Mouse (Mus musculus) heart, embryonic 12.5 days (tissue): Measurements from ENCODE around the gene Ptprk. TPM values are rescaled to one million over a fixed set of nuclear protein-coding genes. Genes with fewer than 3 reads are reported as not detected.

Experiments
- ATAC-seq: fragments of 200-750 bp; cut with Nextera tagmentation; 2 replicates; pipeline ENCODE4 v1.8.0; 2017; ENCODE audit warnings: moderate TSS enrichment, moderate library complexity; ENCODE audit not compliant: insufficient number of reproducible peaks, low FRiP score
- H3K27ac ChIP-seq: fragments of 300-500 bp; sonication (generic); 2 replicates; pipeline ENCODE4 v1.5.1; 2016; ENCODE audit warnings: mild to moderate bottlenecking, moderate library complexity; ENCODE audit not compliant: poor library complexity, severe bottlenecking
- H3K27me3 ChIP-seq: fragments of 300-500 bp; sonication (generic); replicated peaks from 2 replicates; pipeline ENCODE4 v1.6.1; 2016; ENCODE audit warnings: mild to moderate bottlenecking, moderate library complexity
- H3K36me3 ChIP-seq: fragments of 300-500 bp; sonication (generic); 2 replicates; pipeline ENCODE4 v1.6.1; 2016; ENCODE audit warnings: mild to moderate bottlenecking, moderate library complexity
- H3K4me1 ChIP-seq: fragments of 300-500 bp; sonication (generic); replicated peaks from 2 replicates; pipeline ENCODE4 v1.6.1; 2016; ENCODE audit warnings: mild to moderate bottlenecking
- H3K4me2 ChIP-seq: fragments of 300-500 bp; sonication (generic); 2 replicates; pipeline ENCODE4 v1.6.1; 2016; ENCODE audit warnings: mild to moderate bottlenecking, moderate library complexity
- H3K4me3 ChIP-seq: fragments of 300-500 bp; sonication (generic); 2 replicates; pipeline ENCODE4 v1.5.1; 2016; ENCODE audit warnings: mild to moderate bottlenecking
- H3K9ac ChIP-seq: fragments of 300-500 bp; sonication (generic); 2 replicates; pipeline ENCODE4 v1.6.1; 2016; ENCODE audit warnings: mild to moderate bottlenecking, moderate library complexity
- H3K9me3 ChIP-seq: fragments of 300-500 bp; sonication (generic); replicated peaks from 2 replicates; pipeline ENCODE4 v1.6.1; 2016; ENCODE audit warnings: mild to moderate bottlenecking, moderate library complexity
- WGBS: fragments of 180-500 bp; shearing (Covaris S2); methylation state at CpG from one replicate; pipeline ENCODE4 v1.1.7; 2016; 5-methylcytosine and 5-hydroxymethylcytosine counted together
- microRNA-seq: library from miRNA; unstranded; fragments of <30 nt; microRNA quantifications from one replicate; pipeline ENCODE4, GENCODE M21; 2017
- polyA plus RNA-seq: library from polyadenylated mRNA; unstranded; fragments of >200 nt; fragmentation: Nextera tagmentation; extraction: Ambion mirVana; gene quantifications from 2 replicates; pipeline ENCODE4 v1.2.1, GENCODE M21; 2016

Gene Ptprk
- polyA plus RNA-seq, 1 experiment from 2014 or later = 43.7 TPM

DNA sequence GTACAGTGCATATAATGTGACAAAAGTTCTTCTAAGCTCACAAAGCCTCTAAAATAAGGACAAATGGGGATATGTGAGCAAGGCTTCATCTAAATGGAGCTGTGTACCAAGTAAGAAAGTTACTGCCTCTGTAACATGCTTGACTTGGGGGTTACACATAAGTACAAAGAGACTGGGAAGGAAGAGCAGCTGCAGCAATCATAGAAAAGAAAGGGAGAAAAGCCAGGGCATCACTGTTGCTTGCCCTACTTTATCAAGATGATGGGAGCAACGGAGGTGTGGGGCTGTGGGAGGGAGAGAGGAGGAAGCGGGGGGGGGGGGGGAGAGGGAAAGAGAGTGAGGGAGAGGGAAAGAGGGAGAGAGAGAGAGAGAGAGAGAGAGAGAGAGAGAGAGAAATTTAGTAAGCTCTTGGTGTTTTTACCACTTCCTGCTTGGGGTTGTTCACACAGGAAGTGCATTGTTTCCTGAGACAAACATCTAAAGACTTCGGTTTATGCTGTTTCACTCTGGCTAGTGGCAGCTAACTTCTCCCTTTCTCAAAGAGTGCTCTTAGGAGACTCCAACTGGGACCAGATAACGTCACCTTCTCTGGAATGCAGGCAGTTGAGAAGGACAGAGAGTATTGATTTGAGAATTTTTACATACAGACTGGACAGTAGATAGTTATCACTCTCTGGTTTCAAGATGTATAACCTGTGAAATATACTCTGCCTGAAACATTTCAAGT lies 519.1 kb downstream of the Ptprk start:
- H3K4me2 ChIP-seq = no peak overlapping the region
- H3K27ac ChIP-seq = no peak overlapping the region
- H3K9me3 ChIP-seq = no peaks in the 10 kb centered on the region
- H3K4me3 ChIP-seq = no peak overlapping the region
- peaks cover 29% of the 10 kb centered on the region for H3K36me3 ChIP-seq
- WGBS = 38% methylated on average over 3 of the region's 4 CpGs
- H3K9ac ChIP-seq = no peak overlapping the region
- ATAC-seq = no peak
- no peaks in the 10 kb centered on the region for H3K27me3 ChIP-seq
- peaks cover 5% of the 10 kb centered on the region; the same call in 1 of the 2 replicates for H3K4me1 ChIP-seq

GRCm38 (mm10) chr10:28596897-28597296 lies 522.3 kb downstream of the Ptprk start:
- Histone ChIP-seq H3K27ac (no peak overlapping the region), H3K9me3 (no peaks in the 10 kb centered on the region), H3K36me3 (peaks cover 21% of the 10 kb centered on the region), H3K4me2 (no peak overlapping the region), H3K27me3 (no peaks in the 10 kb centered on the region), H3K9ac (no peak overlapping the region), H3K4me3 (no peak overlapping the region), H3K4me1 (peaks cover 5% of the 10 kb centered on the region; the same call in 1 of the 2 replicates)
- ATAC-seq = no peak
- WGBS = 84% methylated on average over 3 of the region's 3 CpGs

DNA sequence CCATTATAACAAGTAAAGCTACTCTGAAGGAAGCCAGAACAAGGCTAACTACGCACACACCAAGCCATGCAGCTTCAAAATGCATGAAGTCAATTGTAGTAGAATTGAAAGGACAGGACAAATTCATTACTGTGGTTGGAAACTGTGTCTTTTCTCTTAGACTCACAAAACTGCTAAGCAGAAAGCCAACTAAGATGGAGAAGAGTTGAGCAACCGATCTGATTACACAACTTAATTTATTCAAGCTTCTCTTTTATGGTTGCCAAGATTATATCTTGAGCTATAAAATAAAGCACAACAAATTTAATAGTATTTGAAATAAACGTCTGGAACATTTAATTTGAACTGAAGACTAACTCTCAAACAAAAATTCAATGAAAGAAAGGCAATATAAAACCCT lies 534.5 kb downstream of the Ptprk start:
- Histone ChIP-seq H3K4me1 (no peaks in the 10 kb centered on the region), H3K9ac (no peak overlapping the region), H3K36me3 (no peaks in the 10 kb centered on the region), H3K4me2 (no peak overlapping the region), H3K4me3 (no peak overlapping the region), H3K27ac (no peak overlapping the region), H3K27me3 (no peaks in the 10 kb centered on the region), H3K9me3 (no peaks in the 10 kb centered on the region)
- no peak for ATAC-seq
- WGBS = 70% methylated on average over 3 of the region's 3 CpGs

GRCm38 (mm10) chr10:28614396-28614795 lies 539.8 kb downstream of the Ptprk start:
- Histone ChIP-seq H3K4me2 (no peak overlapping the region), H3K9me3 (no peaks in the 10 kb centered on the region), H3K27ac (no peak overlapping the region), H3K4me3 (no peak overlapping the region), H3K36me3 (no peaks in the 10 kb centered on the region), H3K4me1 (no peaks in the 10 kb centered on the region), H3K27me3 (no peaks in the 10 kb centered on the region), H3K9ac (no peak overlapping the region)
- no peak for ATAC-seq
- 80% methylated on average over 2 of the region's 2 CpGs for WGBS

DNA sequence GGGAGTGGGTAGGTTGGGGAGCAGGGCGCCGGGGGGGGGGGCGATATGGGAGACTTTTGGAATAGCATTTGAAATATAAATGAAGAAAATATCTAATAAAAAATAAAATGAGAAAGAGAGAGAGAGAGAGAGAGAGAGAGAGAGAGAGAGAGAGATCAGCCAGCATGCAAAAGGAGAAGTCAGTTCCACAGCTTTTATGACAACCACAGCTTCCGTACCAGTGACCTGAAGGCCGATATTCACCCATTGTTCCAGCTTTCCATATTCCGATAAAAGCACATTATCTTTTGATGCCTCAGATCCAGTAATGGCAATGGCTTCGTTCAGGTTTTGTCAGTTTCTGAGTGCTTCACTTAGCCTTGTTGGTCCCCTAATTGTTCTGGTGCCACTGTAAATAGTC lies 542.6 kb downstream of the Ptprk start:
- ATAC-seq = no peak
- no peak overlapping the region for H3K4me3 ChIP-seq

DNA sequence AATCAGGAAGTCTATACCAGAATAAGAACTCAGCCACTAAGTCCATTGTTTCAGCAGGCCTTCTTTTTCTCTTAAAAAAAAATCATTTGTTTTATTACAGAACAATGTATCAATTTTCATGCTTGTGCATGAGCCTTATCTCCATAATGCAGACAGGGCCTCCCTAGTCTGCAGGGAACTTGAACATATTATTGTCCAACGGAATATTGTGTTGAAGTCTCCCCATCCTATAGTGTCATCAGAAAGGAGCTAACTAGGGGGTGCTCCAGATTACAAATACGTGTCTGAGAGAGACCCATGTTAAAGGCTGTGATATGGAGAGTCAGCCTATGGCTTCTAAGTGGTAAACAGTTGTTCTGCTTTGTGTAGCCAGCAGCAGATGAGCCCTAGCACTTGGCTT lies 543.4 kb downstream of the Ptprk start:
- no peak overlapping the region for H3K4me2 ChIP-seq
- H3K27me3 ChIP-seq = no peaks in the 10 kb centered on the region
- H3K36me3 ChIP-seq = no peaks in the 10 kb centered on the region
- no peak overlapping the region for H3K27ac ChIP-seq
- H3K4me1 ChIP-seq = no peaks in the 10 kb centered on the region
- H3K9ac ChIP-seq = no peak overlapping the region
- H3K4me3 ChIP-seq = no peak overlapping the region
- H3K9me3 ChIP-seq = no peaks in the 10 kb centered on the region
- ATAC-seq = no peak
- 66% methylated on average over 2 of the region's 2 CpGs for WGBS

More for the DNA sequence above, 542.6 kb downstream of the Ptprk start:
- no peaks in the 10 kb centered on the region for H3K9me3 ChIP-seq
- no peak overlapping the region for H3K27ac ChIP-seq
- H3K4me1 ChIP-seq = no peaks in the 10 kb centered on the region
- H3K4me2 ChIP-seq = no peak overlapping the region
- H3K9ac ChIP-seq = no peak overlapping the region
- no peaks in the 10 kb centered on the region for H3K27me3 ChIP-seq
- WGBS = 82% methylated on average over 7 of the region's 7 CpGs
- no peaks in the 10 kb centered on the region for H3K36me3 ChIP-seq

DNA sequence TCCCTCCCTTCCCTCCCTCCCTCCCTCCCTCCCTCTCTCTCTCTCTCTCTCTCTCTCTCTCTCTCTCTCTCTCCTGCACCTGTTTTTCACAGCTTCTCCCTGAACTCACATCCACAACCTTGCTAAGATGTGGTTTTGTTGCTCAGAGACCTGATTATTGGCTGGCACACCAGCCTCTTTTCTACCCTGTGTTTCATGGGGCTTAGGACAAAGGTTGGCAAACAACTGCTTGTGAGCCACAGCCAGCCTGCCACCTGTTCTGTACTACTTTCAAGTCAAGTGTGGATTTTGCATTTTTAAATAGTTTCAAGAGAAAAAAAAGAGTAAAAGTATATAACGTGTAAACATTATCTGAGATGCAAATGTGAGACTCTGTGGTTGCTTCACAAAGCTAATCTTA lies 544.8 kb downstream of the Ptprk start:
- H3K9me3 ChIP-seq = no peaks in the 10 kb centered on the region
- H3K9ac ChIP-seq = no peak overlapping the region
- no peaks in the 10 kb centered on the region for H3K4me1 ChIP-seq
- no peak overlapping the region for H3K4me3 ChIP-seq
- no peaks in the 10 kb centered on the region for H3K36me3 ChIP-seq
- H3K4me2 ChIP-seq = no peak overlapping the region
- H3K27ac ChIP-seq = no peak overlapping the region
- no peak for ATAC-seq
- H3K27me3 ChIP-seq = no peaks in the 10 kb centered on the region
- WGBS = 81% methylated on average over 1 of the region's 1 CpGs

DNA sequence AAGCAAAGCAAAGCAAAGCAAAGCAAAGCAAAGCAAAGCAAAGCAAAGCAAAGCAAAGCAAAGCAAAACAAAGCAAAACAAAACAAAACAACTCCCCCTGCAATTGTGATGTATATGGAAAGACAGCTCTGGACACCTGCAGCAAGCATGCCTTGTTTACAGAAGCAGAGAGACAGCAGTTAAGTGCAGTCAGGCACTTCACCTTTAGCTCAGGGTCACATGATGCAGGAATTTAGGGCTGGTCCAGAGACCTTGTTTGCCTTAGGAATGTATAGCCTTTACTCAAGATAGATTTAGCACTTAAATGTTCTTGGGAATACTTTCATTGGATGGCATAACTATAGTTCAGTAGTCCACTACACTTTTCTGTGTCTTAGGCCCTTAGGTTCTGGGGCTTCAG lies 561.5 kb downstream of the Ptprk start:
- H3K9me3 ChIP-seq = no peaks in the 10 kb centered on the region
- no peak overlapping the region for H3K4me3 ChIP-seq
- H3K9ac ChIP-seq = no peak overlapping the region
- no peaks in the 10 kb centered on the region for H3K36me3 ChIP-seq
- H3K27ac ChIP-seq = no peak overlapping the region
- ATAC-seq = no peak
- H3K4me1 ChIP-seq = no peaks in the 10 kb centered on the region
- H3K27me3 ChIP-seq = no peaks in the 10 kb centered on the region
- H3K4me2 ChIP-seq = no peak overlapping the region

GRCm38 (mm10) chr10:28641887-28642286 lies 567.3 kb downstream of the Ptprk start:
- H3K27ac ChIP-seq = no peak overlapping the region
- no peaks in the 10 kb centered on the region for H3K27me3 ChIP-seq
- ATAC-seq = no peak
- 90% methylated on average over 2 of the region's 2 CpGs for WGBS
- no peak overlapping the region for H3K9ac ChIP-seq
- H3K4me3 ChIP-seq = no peak overlapping the region
- no peaks in the 10 kb centered on the region for H3K4me1 ChIP-seq
- no peaks in the 10 kb centered on the region for H3K9me3 ChIP-seq
- H3K36me3 ChIP-seq = no peaks in the 10 kb centered on the region
- no peak overlapping the region for H3K4me2 ChIP-seq

Small RNAs within 50 kb of the gene (microRNA-seq; reads per million reads assigned to microRNA genes)
- gene Gm22370 = not detected
